Mouse (Mus musculus) forebrain, postnatal 0 days (tissue): Measurements from ENCODE around the gene Gm3776. TPM values are rescaled to one million over a fixed set of nuclear protein-coding genes. Genes with fewer than 3 reads are reported as not detected.
"Not testable (repeated sequence)": the region's sequence is repeated elsewhere in the genome, so short reads cannot be mapped to it uniquely, and the experiment has no call there.

Experiments
- ATAC-seq: fragments of 200-750 bp; cut with Nextera tagmentation; 2 replicates; pipeline ENCODE4 v1.8.0; 2017; ENCODE audit warnings: mild to moderate bottlenecking, moderate library complexity
- DNase-seq: peaks from one replicate; pipeline ENCODE4 v3.0.0-alpha.2; 2015
- H3K27ac ChIP-seq: fragments of 300-500 bp; sonication (generic); 2 replicates; pipeline ENCODE4 v1.5.1; 2014; ENCODE audit warnings: low read depth, mild to moderate bottlenecking, antibody characterized with exemption, low read length, moderate library complexity, mixed read lengths
- H3K27me3 ChIP-seq: fragments of 300-500 bp; sonication (generic); 2 replicates; pipeline ENCODE4 v1.6.1; 2014; ENCODE audit warnings: mild to moderate bottlenecking, low read length, mixed read lengths; ENCODE audit not compliant: insufficient read depth
- H3K36me3 ChIP-seq: fragments of 300-500 bp; sonication (generic); 2 replicates; pipeline ENCODE4 v1.6.1; 2014; ENCODE audit warnings: mild to moderate bottlenecking, moderate library complexity; ENCODE audit not compliant: insufficient read depth
- H3K4me1 ChIP-seq: fragments of 300-500 bp; sonication (generic); 2 replicates; pipeline ENCODE4 v1.6.1; 2014; ENCODE audit warnings: antibody characterized with exemption; ENCODE audit not compliant: insufficient read depth
- H3K4me2 ChIP-seq: fragments of 300-500 bp; sonication (generic); 2 replicates; pipeline ENCODE4 v1.6.1; 2014; ENCODE audit warnings: low read depth, mild to moderate bottlenecking, moderate library complexity
- H3K4me3 ChIP-seq: fragments of 300-500 bp; sonication (generic); 2 replicates; pipeline ENCODE4 v1.5.1; 2014; ENCODE audit warnings: low read depth, low read length, mixed read lengths
- H3K9ac ChIP-seq: fragments of 300-500 bp; sonication (generic); 2 replicates; pipeline ENCODE4 v1.6.1; 2014; ENCODE audit warnings: mild to moderate bottlenecking
- H3K9me3 ChIP-seq: fragments of 300-500 bp; sonication (generic); 2 replicates; pipeline ENCODE4 v1.6.1; 2016; ENCODE audit warnings: low read length
- CTCF ChIP-seq: sonication (generic); IDR thresholded peaks from 2 replicates; pipeline ENCODE4 v1.5.1; 2016; ENCODE audit warnings: antibody characterized with exemption, control low read depth, low read depth
- WGBS: fragments of 180-500 bp; shearing (Covaris S2); extraction: QIAGEN DNeasy Blood & Tissue Kit; methylation state at CpG from one replicate; pipeline ENCODE4 v1.1.7; 2014; 5-methylcytosine and 5-hydroxymethylcytosine counted together
- polyA plus RNA-seq: library from polyadenylated mRNA; unstranded; fragments of >200 nt; fragmentation: Nextera tagmentation; extraction: Ambion mirVana; gene quantifications from 2 replicates; pipeline ENCODE4 v1.2.1, GENCODE M21; 2015
- total RNA-seq: library from RNA; depleted of rRNA; stranded (reverse); fragments of >200 nt; gene quantifications from 2 replicates; pipeline ENCODE4 v1.2.3, GENCODE M21; 2014; rRNA removed

Gene Gm3776
- total and polyA plus RNA-seq, 2 experiments from 2014 or later = not detected

GRCm38 (mm10) chr9:78296089-78296488 lies 39.2 kb downstream of the Gm3776 start:
- peak; percentile 75 for TF ChIP-seq CTCF
- not testable (repeated sequence) for H3K9ac ChIP-seq, H3K9me3 ChIP-seq, H3K4me1 ChIP-seq, H3K27me3 ChIP-seq, H3K27ac ChIP-seq, H3K4me2 ChIP-seq, H3K36me3 ChIP-seq, H3K4me3 ChIP-seq
- WGBS = 10% methylated on average over 6 of the region's 6 CpGs
- ATAC-seq = peak; percentile 34; the same call in 1 of the 2 replicates
- peak; percentile 68 for DNase-seq

- ATAC-seq = no peak
- no peak for TF ChIP-seq CTCF
- Histone ChIP-seq H3K27ac (no peak overlapping the region), H3K27me3 (no peaks in the 10 kb centered on the region), H3K9ac (no peak overlapping the region), H3K4me2 (no peak overlapping the region), H3K9me3 (no peaks in the 10 kb centered on the region), H3K4me1 (no peaks in the 10 kb centered on the region), H3K4me3 (no peak overlapping the region), H3K36me3 (no peaks in the 10 kb centered on the region)
- 85% methylated on average over 1 of the region's 1 CpGs for WGBS
- no peak for DNase-seq
Observed at GRCm38 (mm10) chr9:78298232-78298631, 41.3 kb downstream of the Gm3776 start.

DNA sequence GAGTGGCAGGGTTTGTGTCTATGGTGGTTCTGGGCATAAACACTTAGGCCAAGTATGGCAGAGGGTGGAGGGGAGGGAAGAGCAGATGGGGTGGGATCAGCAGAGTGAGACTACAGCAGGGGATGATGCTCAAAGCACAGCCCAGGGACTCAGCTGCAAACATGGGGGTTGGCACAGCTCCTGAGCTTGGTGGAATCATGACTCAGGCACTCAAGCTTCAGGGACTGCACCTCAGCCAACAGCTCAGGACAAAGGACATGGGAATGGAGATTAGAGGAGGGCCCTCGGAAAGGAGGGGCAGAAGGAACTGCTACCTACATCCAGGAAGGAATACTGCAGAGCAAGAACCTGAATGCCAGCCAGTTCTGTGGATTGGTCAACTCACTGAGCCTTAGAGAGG lies 42.2 kb downstream of the Gm3776 start:
- DNase-seq, H3K9me3 ChIP-seq, ATAC-seq, H3K4me1 ChIP-seq, H3K27me3 ChIP-seq, H3K36me3 ChIP-seq, H3K4me3 ChIP-seq, H3K9ac ChIP-seq, H3K4me2 ChIP-seq, H3K27ac ChIP-seq: not testable (repeated sequence)
- WGBS = 60% methylated on average over 1 of the region's 1 CpGs

DNA sequence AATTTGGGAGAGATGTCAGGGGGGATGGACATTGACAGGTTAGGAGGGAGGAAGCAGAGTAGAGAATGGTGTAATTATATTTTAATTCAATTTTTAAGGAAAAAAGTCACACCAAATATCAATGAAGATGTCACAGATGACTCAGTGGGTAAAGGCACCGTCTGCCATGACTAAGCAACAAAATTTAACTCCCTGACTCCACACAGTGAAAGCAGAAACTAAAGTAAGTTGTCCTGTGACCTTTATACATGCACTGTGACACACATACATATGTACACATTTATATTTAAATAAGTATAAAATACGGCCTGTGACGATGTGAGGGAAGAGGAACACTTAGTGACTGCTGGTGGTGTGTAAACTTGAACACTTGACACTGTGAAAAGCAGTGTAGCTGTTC lies 51.2 kb downstream of the Gm3776 start:
- not testable (repeated sequence) for H3K9me3 ChIP-seq

GRCm38 (mm10) chr9:78314696-78315095 lies 57.8 kb downstream of the Gm3776 start, which contains the start of gene Omt2a:
Gene Omt2a (minus strand): TSS chr9:78314796.
- ATAC-seq = no peak
- H3K4me2 ChIP-seq = no peak within 1 kb of the TSS
- 80% methylated on average over 2 of the region's 2 CpGs for WGBS
- no peak within 1 kb of the TSS for H3K4me3 ChIP-seq
- no peaks in the 10 kb centered on the region for H3K36me3 ChIP-seq
- no peak for DNase-seq
- no peaks in the 10 kb centered on the region for H3K27me3 ChIP-seq
- H3K4me1 ChIP-seq = no peaks in the 10 kb centered on the region
- H3K27ac ChIP-seq = no peak within 1 kb of the TSS
- no peak within 1 kb of the TSS for H3K9ac ChIP-seq
- no peaks in the 10 kb centered on the region for H3K9me3 ChIP-seq
- no peak for TF ChIP-seq CTCF

More for the DNA sequence above, 51.2 kb downstream of the Gm3776 start:
- not testable (repeated sequence) for H3K36me3 ChIP-seq, H3K9ac ChIP-seq, H3K27ac ChIP-seq, H3K4me1 ChIP-seq, H3K4me2 ChIP-seq, ATAC-seq, H3K27me3 ChIP-seq, DNase-seq, H3K4me3 ChIP-seq
- WGBS = 68% methylated on average over 3 of the region's 3 CpGs

Other genes starting within 250 kb of the Gm3776 start
- gene Gcm1, start 205.2 kb upstream of the Gm3776 start, total RNA-seq = not detected in 2 replicates
- not detected in 2 replicates for gene Gcm1, start 205.2 kb upstream of the Gm3776 start, polyA plus RNA-seq
- gene Fbxo9, start 148.1 kb upstream of the Gm3776 start, total RNA-seq = 90.3 and 91.5 TPM in 2 replicates
- gene Fbxo9, start 148.1 kb upstream of the Gm3776 start, polyA plus RNA-seq = 62.3 and 72.6 TPM in 2 replicates
- 39.2 and 39.7 TPM in 2 replicates for gene Ick, start 147.9 kb upstream of the Gm3776 start, total RNA-seq
- gene Ick, start 147.9 kb upstream of the Gm3776 start, polyA plus RNA-seq = 33.9 and 36.3 TPM in 2 replicates
- gene Gsta4, start 74.4 kb upstream of the Gm3776 start, total RNA-seq = 12.6 and 14.8 TPM in 2 replicates
- 28.8 and 31.0 TPM in 2 replicates for gene Gsta4, start 74.4 kb upstream of the Gm3776 start, polyA plus RNA-seq
- gene Gsta1, start 26.5 kb upstream of the Gm3776 start, total RNA-seq = not detected in 2 replicates
- not detected in 2 replicates for gene Gsta1, start 26.5 kb upstream of the Gm3776 start, polyA plus RNA-seq
- not detected in 2 replicates for gene Gm10639, start 32.8 kb downstream of the Gm3776 start, total RNA-seq
- gene Gm10639, start 32.8 kb downstream of the Gm3776 start, polyA plus RNA-seq = not detected in 2 replicates
- not detected in 2 replicates for gene Omt2a, start 57.7 kb downstream of the Gm3776 start, total RNA-seq
- not detected in 2 replicates for gene Omt2a, start 57.7 kb downstream of the Gm3776 start, polyA plus RNA-seq
- gene Omt2b, start 70.5 kb downstream of the Gm3776 start, total RNA-seq = not detected in 2 replicates
- not detected in 2 replicates for gene Omt2b, start 70.5 kb downstream of the Gm3776 start, polyA plus RNA-seq
- not detected in 2 replicates for gene Gsta2, start 98.7 kb downstream of the Gm3776 start, total RNA-seq
- not detected in 2 replicates for gene Gsta2, start 98.7 kb downstream of the Gm3776 start, polyA plus RNA-seq
- 2.2 and 3.3 TPM in 2 replicates for gene Dppa5a, start 111.0 kb downstream of the Gm3776 start, total RNA-seq
- gene Dppa5a, start 111.0 kb downstream of the Gm3776 start, polyA plus RNA-seq = 4.9 and 6.9 TPM in 2 replicates
- gene Ooep, start 121.6 kb downstream of the Gm3776 start, total RNA-seq = 3.5 and 5.1 TPM in 2 replicates
- 4.2 and 5.2 TPM in 2 replicates for gene Ooep, start 121.6 kb downstream of the Gm3776 start, polyA plus RNA-seq
- gene Ddx43, start 138.6 kb downstream of the Gm3776 start, total RNA-seq = 0.33 and 0.85 TPM in 2 replicates
- 0.23 and 0.29 TPM in 2 replicates for gene Ddx43, start 138.6 kb downstream of the Gm3776 start, polyA plus RNA-seq
- 0.85 and 0.90 TPM in 2 replicates for gene Cgas, start 186.1 kb downstream of the Gm3776 start, total RNA-seq
- gene Cgas, start 186.1 kb downstream of the Gm3776 start, polyA plus RNA-seq = 0.33 and 0.47 TPM in 2 replicates
- 27.5 and 27.8 TPM in 2 replicates for gene Mto1, start 191.1 kb downstream of the Gm3776 start, total RNA-seq
- gene Mto1, start 191.1 kb downstream of the Gm3776 start, polyA plus RNA-seq = 15.9 and 19.6 TPM in 2 replicates
- 1.2 and 1.7 TPM in 2 replicates for gene Gm17324, start 191.7 kb downstream of the Gm3776 start, total RNA-seq
- gene Gm17324, start 191.7 kb downstream of the Gm3776 start, polyA plus RNA-seq = 2.8 and 3.3 TPM in 2 replicates
- gene Eef1a1, start 232.0 kb downstream of the Gm3776 start, total RNA-seq = 9,311 and 11,752 TPM in 2 replicates
- gene Eef1a1, start 232.0 kb downstream of the Gm3776 start, polyA plus RNA-seq = 2,982 and 3,284 TPM in 2 replicates